Mouse (Mus musculus): ENCODE measurements at regions not wholly inside any gene's neighbourhood (a gene's known extent, or its start where the extent isn't known, plus 50 kb on each side); places are given as distances from the start of the nearest gene placed in this dataset.
A peak's percentile ranks its signal among the peaks of the same experiment; 100 is the strongest.

DNA sequence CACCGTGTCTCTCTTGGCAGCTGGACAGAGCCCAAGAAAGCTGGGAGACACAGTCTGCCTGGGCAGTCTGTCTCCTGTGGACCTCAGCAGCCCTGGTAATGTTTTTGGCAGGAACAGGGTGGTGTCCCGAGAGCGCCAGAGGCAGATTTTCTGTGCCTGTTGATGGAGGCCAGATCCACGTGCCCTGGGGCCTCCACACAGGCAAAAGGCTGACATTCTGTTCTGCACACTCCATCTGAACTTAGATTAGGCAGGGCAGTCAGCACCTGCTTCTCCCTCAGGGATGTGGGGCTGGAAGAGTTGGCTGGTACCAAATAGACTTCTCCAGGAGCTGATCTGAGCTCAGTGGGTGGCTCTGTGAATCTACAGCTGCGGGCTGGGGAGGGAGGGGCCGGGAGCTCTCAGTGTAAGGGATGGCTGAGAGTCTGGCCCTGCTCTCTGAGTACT, 83.8 kb downstream of the Gadd45g start:
- DNase-seq (ENCODE audit: low read depth in 1 of 2, low spot score in 2 of 2) = no peak

- DNase-seq (ENCODE audit: low read depth in 1 of 2, low spot score in 2 of 2) = no peak
Observed at GRCm38 (mm10) chr13:51930931-51931330, 84.5 kb downstream of the Gadd45g start.

- DNase-seq (ENCODE audit: low read depth in 1 of 2, low spot score in 2 of 2) = no peak
Observed at GRCm38 (mm10) chr13:51935827-51936226, 89.3 kb downstream of the Gadd45g start.

DNA sequence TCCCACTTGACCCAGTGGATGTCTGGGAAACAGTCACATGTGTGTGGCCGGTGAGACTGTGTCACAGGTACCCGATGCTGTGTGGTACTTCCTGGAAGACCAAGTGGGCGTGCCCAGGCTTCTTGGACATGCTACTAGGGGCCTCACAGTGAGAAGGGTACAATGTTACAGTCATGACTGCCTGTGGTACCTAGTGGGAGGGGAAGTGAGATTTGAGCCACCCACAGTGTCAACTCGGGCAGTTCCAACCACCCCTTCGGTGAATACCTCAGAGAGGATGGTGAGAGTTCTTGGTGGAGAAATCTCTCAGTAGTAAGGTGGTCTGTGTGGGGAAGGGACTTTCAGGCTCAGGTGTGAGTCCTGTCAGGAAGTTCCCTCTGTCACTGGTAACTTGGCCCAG, 90.0 kb downstream of the Gadd45g start:
- no peak for DNase-seq (ENCODE audit: low read depth in 1 of 2, low spot score in 2 of 2)

- no peak for DNase-seq (ENCODE audit: low read depth in 1 of 2, low spot score in 2 of 2)
Observed at GRCm38 (mm10) chr13:51937898-51938297, 91.4 kb downstream of the Gadd45g start.

DNA sequence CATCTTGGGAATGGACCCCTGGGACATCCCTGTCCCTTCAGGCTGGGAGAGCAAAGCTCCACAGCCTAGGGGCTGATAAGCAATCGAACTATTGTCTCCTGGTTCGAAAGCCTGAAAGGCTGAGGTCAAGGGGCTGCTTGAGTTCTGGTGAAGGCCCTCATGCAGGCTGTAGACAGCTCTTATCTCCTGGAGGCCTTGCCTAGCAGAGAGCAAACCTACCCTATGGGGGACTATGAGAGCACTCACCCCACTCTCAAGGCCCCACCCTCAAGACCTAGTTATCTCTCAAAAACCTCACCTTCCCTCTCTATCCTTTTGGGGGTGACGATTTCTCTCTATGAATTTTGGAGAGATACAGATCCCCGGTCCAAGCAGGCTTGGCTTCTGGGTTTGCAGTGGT, 92.8 kb downstream of the Gadd45g start:
- DNase-seq (ENCODE audit: low read depth in 1 of 2, low spot score in 2 of 2) = no peak

DNA sequence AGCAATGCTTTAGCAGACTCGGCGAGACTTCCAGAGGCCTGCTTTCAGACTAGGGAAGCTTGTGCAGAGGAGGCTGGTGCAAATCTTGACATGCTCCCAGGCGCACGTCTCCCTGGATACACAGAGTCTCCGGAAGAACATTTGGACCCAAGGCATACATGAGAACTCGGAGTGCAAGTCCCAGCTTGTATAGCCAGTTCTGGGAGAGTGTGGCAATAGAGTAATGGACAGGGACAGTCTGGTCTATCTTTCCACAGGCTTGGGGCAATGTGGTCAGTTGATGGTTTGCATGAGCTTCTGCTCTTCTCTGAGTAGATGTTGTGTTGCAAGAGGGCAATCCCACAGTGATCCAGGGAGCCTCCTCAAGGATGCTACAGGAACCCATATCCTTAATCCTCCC, 93.2 kb downstream of the Gadd45g start:
- no peak for DNase-seq (ENCODE audit: low read depth in 1 of 2, low spot score in 2 of 2)

DNA sequence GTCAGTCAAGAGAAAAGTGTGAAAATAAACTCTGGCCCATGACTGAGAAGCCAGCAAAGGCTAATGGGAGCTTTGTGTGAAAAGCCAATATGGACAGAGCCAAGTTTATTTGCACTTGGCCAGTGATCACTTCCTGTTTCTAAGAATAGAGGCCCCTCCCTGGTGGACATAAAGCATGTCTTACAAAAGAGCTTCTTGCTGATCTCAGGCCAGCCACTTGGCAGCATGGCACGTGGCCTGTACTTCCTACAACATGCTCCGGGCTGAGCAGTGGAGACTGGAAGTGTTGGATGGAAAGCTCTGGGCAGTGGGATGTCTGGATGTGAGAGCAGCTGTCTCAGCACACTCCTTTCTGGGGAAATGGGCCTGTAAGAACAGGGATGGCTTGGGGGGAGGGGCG, 99.7 kb downstream of the Gadd45g start:
- DNase-seq (ENCODE audit: low read depth in 1 of 2, low spot score in 2 of 2) = peak; percentile 54

GRCm38 (mm10) chr13:51948896-51949295, 102.4 kb downstream of the Gadd45g start:
- DNase-seq (ENCODE audit: low read depth in 1 of 2, low spot score in 2 of 2) = no peak

DNA sequence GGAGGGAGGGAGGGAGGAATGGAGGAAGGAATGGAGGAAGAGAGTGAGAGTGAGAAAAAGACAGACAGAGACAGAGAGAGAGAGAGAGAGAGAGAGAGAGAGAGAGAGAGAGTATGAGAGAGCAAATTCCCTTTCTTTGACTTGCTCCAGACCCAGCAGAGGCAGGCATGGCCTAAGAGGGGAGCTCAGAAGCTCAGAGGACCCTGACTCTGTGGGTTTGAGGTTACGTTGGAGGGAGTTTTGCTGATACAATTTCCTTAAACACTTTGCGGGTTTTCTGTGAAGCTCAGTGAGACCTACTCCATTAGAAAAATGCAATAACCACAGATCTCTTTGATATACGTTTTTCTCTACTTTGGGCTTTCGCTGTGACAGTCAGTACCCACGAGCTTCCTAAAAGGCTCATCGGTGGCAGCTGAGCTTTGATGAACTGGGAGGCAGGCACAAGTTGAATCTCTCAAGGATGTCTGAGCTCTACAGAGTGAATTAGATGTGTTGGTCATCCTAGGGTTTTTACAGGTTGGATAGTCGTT, 105.1 kb downstream of the Gadd45g start:
- no peak for DNase-seq (ENCODE audit: low read depth in 1 of 2, low spot score in 2 of 2)

- DNase-seq (ENCODE audit: low read depth in 1 of 2, low spot score in 2 of 2) = no peak
Observed at GRCm38 (mm10) chr13:51953084-51953483, 106.6 kb downstream of the Gadd45g start.

DNA sequence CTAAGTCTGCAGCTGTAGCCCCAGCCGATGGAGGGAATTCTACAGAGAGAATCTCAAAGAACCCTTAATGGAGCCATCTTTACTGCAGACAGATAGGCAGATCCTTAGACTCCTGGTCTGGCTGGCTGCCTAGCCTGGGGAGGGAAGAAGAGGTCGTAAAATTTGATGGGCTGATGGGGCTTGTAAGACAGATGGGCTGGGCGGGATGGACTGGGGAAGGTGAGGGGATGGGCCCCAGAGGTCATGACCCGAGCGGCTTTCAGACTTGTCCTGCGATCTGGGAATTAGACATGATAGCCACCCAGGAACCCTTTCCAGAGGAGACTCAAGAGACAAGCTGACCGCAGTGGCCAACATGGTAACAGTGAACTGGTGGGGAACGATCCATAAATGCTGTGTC, 107.1 kb downstream of the Gadd45g start:
- DNase-seq (ENCODE audit: low read depth in 1 of 2, low spot score in 2 of 2) = no peak

- no peak for DNase-seq (ENCODE audit: low read depth in 1 of 2, low spot score in 2 of 2)
Observed at GRCm38 (mm10) chr13:51957101-51957500, 110.6 kb downstream of the Gadd45g start.

GRCm38 (mm10) chr13:51959591-51959990, 113.1 kb downstream of the Gadd45g start:
- no peak for DNase-seq (ENCODE audit: low read depth in 1 of 2, low spot score in 2 of 2)

DNA sequence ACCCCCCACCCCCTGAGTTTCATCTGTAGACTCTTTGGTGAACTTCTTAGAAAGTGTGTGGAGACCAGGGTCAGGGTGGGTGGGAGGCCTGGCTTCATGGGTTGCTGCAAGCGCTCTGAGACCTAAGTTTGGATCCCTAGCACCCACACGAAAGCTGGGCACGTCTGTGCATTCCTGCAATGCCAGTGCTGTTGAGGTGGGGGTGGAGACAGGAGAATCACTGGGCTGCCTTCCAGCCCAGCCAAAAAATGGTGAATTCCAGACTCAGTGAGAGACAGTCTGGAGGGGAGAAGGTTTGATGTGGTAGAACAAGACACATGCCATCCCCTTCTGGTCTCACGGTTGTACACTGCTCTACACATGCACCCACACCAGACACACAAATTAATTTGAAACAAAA, 113.8 kb downstream of the Gadd45g start:
- DNase-seq (ENCODE audit: low read depth in 1 of 2, low spot score in 2 of 2) = no peak

DNA sequence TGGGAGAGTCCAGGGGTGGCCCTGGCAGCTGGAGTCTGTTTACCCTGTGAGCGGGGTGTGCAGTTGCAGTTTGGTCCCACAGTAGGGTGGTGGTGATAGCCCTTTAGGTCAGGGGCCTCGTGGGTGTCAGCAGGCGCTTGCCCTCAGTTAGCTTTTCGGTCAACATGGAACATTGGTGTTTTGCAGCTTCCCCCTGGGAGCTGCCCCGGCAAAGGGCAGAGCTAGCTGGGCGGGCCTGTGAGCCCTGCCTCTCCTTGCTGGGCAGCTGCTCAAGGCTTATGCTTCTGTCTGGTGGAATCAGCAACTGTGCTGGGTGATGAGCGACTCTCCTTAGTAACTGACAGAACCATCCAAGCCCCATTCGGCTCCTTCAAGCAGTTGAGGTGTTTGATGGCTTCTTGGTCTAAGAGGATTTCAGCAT, 115.7 kb downstream of the Gadd45g start:
- DNase-seq (ENCODE audit: low read depth in 1 of 2, low spot score in 2 of 2) = no peak

- no peak for DNase-seq (ENCODE audit: low read depth in 1 of 2, low spot score in 2 of 2)
Observed at GRCm38 (mm10) chr13:51962676-51963075, 116.2 kb downstream of the Gadd45g start.

GRCm38 (mm10) chr13:51963966-51964365, 117.5 kb downstream of the Gadd45g start:
- DNase-seq (ENCODE audit: low read depth in 1 of 2, low spot score in 2 of 2) = no peak

GRCm38 (mm10) chr13:51964416-51964815, 117.9 kb downstream of the Gadd45g start:
- no peak for DNase-seq (ENCODE audit: low read depth in 1 of 2, low spot score in 2 of 2)

DNA sequence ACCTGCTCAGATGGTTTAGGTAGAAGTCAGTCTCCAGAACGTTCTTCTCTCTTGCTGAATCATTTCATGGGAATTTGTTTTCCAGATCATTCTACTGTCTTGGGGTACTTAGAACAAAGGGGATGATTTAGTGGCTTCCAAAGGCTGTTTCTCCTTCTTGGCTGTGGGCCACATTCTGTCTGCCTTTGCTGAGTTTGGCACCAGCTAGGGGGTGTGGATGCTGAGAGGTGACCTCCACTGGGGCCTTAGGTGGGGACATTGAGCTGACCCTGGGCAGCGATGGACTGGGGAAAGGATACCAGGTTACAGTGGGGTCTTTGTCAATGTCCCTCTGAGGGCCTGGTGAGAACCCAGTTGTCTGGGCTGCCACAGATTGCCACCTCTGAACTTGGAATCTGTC, 118.4 kb downstream of the Gadd45g start:
- DNase-seq (ENCODE audit: low read depth in 1 of 2, low spot score in 2 of 2) = no peak

- no peak for DNase-seq (ENCODE audit: low read depth in 1 of 2, low spot score in 2 of 2)
Observed at GRCm38 (mm10) chr13:51968103-51968502, 121.6 kb downstream of the Gadd45g start.

DNA sequence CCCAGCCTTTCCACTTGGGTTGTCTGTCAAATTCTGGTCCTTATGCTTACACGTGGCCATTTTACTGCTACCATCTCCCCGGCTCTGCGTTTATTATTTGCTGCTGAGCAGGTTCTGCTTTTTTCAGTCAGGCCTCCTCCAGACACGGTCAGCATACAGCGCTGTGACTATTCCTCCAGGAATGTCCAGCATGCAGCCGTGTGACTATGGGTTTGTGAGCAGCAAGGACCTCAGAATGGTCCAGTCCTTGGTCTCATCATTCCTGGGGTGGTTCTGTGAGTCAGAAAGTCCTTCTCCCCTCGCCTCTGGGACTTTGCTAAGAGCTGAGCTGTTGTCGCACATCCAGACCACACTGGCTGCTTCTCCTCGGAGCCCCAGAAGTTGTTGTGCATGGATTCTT, 122.3 kb downstream of the Gadd45g start:
- DNase-seq (ENCODE audit: low read depth in 1 of 2, low spot score in 2 of 2) = no peak

DNA sequence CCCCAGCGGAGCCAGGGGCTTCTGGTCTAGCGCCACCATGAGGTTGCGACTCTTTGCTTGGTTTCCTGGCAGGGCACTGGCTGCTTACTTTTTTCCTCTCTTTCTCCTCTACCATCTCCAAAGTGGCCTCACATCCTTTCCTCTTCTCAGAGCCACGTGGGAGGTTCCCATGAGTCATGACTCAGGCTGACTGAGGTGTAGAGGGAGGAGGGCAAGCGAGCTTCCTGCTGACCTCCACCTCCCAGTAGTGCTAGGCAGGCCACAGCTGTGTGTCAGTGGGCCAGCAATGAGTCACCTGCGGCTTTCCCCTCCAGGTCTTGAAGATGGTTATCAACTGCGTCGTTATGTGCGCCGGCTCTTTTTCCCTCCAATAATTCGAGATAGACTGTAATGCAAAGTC, 123.6 kb downstream of the Gadd45g start:
- no peak for DNase-seq (ENCODE audit: low read depth in 1 of 2, low spot score in 2 of 2)

Data from monocyte, adult 2 months (primary cell).